Mouse (Mus musculus) lung, adult 2 months (tissue): ENCODE results near the gene Snrpg. TPM values are rescaled to one million over a fixed set of nuclear protein-coding genes. Genes with fewer than 3 reads are reported as not detected.
"Not testable (repeated sequence)": the region's sequence is repeated elsewhere in the genome, so short reads cannot be mapped to it uniquely, and the experiment has no call there.

ENCODE experiments used
- DNase-seq: peaks from one replicate; pipeline ENCODE4 v3.0.0; 2022
- H3K4me1 ChIP-seq: fragments of 200-500 bp; 2 replicates; pipeline ENCODE4 v1.6.1; 2011; ENCODE audit warnings: low read length; ENCODE audit not compliant: control insufficient read depth, insufficient read depth
- H3K4me3 ChIP-seq: fragments of 200-500 bp; replicated peaks from 2 replicates; pipeline ENCODE3; 2011; ENCODE audit warnings: low read depth, mild to moderate bottlenecking, control low read depth, low read length; ENCODE audit errors: extremely low read depth
- CTCF ChIP-seq: fragments of 200-500 bp; IDR thresholded peaks from 2 replicates; pipeline ENCODE4 v1.5.1; 2011; ENCODE audit warnings: mild to moderate bottlenecking, low read length, control low read depth; ENCODE audit not compliant: insufficient read depth
- POLR2A ChIP-seq: fragments of 200-500 bp; IDR thresholded peaks from 2 replicates; pipeline ENCODE4 v1.6.1; 2011; ENCODE audit warnings: low read depth, mild to moderate bottlenecking, control low read depth, low read length, borderline replicate concordance; ENCODE audit errors: extremely low read depth
- WGBS: fragments of 180-500 bp; shearing (Covaris S2); methylation state at CpG from one replicate; pipeline ENCODE4 v1.1.7; 2018; 5-methylcytosine and 5-hydroxymethylcytosine counted together
- polyA plus RNA-seq: library from polyadenylated mRNA; depleted of rRNA; stranded (reverse); fragments of >200 nt; gene quantifications from 2 replicates; pipeline ENCODE4 v1.2.3, GENCODE M21; 2012; rRNA removed

The Snrpg gene
- 30.3 and 36.8 TPM in 2 replicates for polyA plus RNA-seq

GRCm38 (mm10) chr6:86370764-86371339, at the start of gene Snrpg:
Gene Snrpg (plus strand): TSS chr6:86371304.
- no peak for DNase-seq
- Histone ChIP-seq H3K4me1 (0 out of 2 replicates have a peak, but pooled peaks cover 6% of the 10 kb centered on the region), H3K4me3 (peak within 1 kb of the TSS; percentile 72)
- no peak for TF ChIP-seq POLR2A
- no peak for TF ChIP-seq CTCF
- 15% methylated on average over 15 of the region's 15 CpGs for WGBS

DNA sequence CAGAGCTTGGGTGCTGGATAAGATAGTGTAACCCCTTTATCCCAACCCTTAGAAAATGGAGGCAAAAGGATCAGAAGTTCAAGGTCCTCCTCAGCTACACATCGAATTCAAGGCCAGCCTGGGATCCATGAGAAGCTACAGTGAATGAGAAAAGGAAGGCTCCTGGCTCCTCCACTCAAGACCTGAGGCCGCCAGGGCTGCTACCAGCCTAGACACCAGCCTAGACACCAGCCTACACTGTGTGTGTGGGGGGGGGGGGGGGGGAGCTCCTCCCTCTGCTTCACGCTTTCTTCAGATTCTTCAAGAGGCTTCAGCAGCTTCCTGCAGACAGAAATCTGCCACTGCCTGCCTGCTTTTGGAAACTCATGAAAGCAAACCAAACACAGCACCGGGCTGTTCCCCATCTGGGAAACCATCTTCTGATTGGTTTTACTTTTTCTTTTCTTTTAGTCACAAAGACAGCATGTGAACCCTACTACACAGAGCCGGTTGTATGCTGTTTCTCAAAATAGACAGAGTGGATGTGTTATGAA, 49.0 kb upstream of the Snrpg start:
- Histone ChIP-seq H3K4me1 (no peaks in the 10 kb centered on the region), H3K4me3 (no peak overlapping the region)
- TF ChIP-seq CTCF (no peak), POLR2A (no peak)
- DNase-seq: no peak
- WGBS: 80% methylated on average over 5 of the region's 5 CpGs

GRCm38 (mm10) chr6:86322991-86323390, 48.1 kb upstream of the Snrpg start:
- H3K4me1 ChIP-seq: no peaks in the 10 kb centered on the region
- no peak overlapping the region for H3K4me3 ChIP-seq
- TF ChIP-seq CTCF: no peak
- no peak for TF ChIP-seq POLR2A
- no peak for DNase-seq
- WGBS: 90% methylated on average over 9 of the region's 9 CpGs

- no peak overlapping the region for H3K4me3 ChIP-seq
- no peaks in the 10 kb centered on the region for H3K4me1 ChIP-seq
- TF ChIP-seq CTCF (no peak), POLR2A (no peak)
- 82% methylated on average over 3 of the region's 3 CpGs for WGBS
- no peak for DNase-seq
Observed at GRCm38 (mm10) chr6:86324400-86324799, 46.7 kb upstream of the Snrpg start.

GRCm38 (mm10) chr6:86325646-86326045, 45.5 kb upstream of the Snrpg start:
- TF ChIP-seq CTCF: no peak
- no peak for DNase-seq
- WGBS: 65% methylated on average over 5 of the region's 5 CpGs
- H3K4me1 ChIP-seq: no peaks in the 10 kb centered on the region
- no peak overlapping the region for H3K4me3 ChIP-seq

DNA sequence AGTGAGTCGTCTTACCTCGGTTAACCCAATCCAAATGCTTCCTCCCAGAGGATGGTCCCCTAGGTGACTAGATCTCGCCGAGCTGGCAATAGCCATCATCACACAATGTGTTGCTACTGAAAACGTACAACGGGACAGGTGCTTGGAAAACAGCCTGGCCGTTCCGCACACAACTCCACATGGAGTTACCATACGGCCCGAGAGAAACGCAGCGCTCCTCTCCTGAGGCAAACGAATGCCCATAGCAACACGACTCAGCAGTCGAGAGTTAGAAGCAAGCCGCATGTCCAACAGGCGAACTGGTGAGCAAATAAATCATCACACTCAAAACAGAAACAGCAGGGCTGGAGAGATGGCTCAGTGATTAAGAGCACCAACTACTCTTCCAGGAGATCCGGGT, 44.2 kb upstream of the Snrpg start:
- TF ChIP-seq CTCF (no peak), POLR2A (no peak)
- no peak overlapping the region for H3K4me3 ChIP-seq
- DNase-seq: no peak
- H3K4me1 ChIP-seq: no peaks in the 10 kb centered on the region
- 89% methylated on average over 18 of the region's 18 CpGs for WGBS

- no peak overlapping the region for H3K4me3 ChIP-seq
- 71% methylated on average over 3 of the region's 3 CpGs for WGBS
- TF ChIP-seq CTCF: no peak
- no peak for TF ChIP-seq POLR2A
- no peaks in the 10 kb centered on the region for H3K4me1 ChIP-seq
- no peak for DNase-seq
Observed at GRCm38 (mm10) chr6:86328369-86328768, 42.7 kb upstream of the Snrpg start.

GRCm38 (mm10) chr6:86329943-86330342, 41.2 kb upstream of the Snrpg start:
- no peak for TF ChIP-seq POLR2A
- TF ChIP-seq CTCF: no peak
- Histone ChIP-seq H3K4me3 (no peak overlapping the region), H3K4me1 (no peaks in the 10 kb centered on the region)
- no peak for DNase-seq
- WGBS: 92% methylated on average over 6 of the region's 6 CpGs

DNA sequence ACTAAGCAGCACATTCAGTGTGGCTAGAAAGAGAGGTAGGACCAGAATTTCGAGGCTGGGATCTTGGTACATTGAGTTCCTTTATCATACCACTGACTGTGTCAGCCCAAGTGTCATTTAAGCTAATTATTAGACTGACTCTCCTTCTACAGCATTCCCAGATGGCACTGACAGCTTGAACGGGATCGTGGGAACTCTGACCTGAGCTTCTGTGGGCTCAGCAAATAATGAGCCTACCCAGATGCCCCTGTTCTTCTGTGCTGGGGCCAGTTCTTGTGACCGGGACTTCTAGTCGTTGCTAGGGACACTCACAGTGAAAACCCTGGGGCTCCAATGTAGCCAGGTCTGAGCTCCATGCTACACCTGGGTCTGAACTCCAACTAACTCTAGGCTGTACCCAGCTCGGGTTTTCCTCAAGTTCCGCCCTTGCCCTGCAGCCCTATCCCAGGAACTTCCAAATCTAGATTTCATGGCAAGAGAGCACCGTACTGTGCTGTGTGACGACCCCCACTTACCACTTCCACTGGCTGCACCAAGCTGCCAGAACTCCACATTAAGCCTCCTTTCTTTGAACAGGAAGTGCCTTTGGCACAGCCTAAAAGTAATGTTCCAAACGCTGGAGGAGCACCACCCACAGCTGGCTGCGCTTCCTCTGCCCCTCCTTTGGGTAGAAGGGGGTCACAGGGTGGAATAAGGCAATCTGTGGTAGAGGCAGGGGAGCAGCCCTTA, 35.8 kb upstream of the Snrpg start:
- no peak for DNase-seq
- Histone ChIP-seq H3K4me1 (no peaks in the 10 kb centered on the region), H3K4me3 (no peak overlapping the region)
- 54% methylated on average over 11 of the region's 11 CpGs for WGBS
- no peak for TF ChIP-seq POLR2A
- no peak for TF ChIP-seq CTCF

- TF ChIP-seq POLR2A (no peak), CTCF (no peak)
- no peak for DNase-seq
- 83% methylated on average over 5 of the region's 5 CpGs for WGBS
- no peak overlapping the region for H3K4me3 ChIP-seq
- no peaks in the 10 kb centered on the region for H3K4me1 ChIP-seq
Observed at GRCm38 (mm10) chr6:86335860-86336259, 35.2 kb upstream of the Snrpg start.

DNA sequence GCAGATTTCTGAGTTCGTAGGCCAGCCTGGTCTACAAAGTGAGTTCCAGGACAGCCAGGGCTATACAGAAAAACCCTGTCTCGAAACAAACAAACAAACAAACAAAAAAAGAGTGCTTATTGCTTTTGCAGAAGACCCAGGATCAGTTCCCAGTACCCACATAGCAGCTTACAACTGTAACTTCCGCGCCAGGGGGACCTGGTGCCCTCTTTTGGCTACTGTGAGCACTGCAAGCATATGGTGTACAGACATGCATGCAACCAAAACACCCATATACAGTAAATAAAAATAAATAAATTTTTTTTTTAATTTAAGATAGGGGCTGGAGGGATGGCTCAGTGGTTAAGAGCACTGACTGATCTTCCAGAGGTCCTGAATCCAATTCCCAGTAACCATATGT, 34.8 kb upstream of the Snrpg start:
- not testable (repeated sequence) for DNase-seq, H3K4me3 ChIP-seq, H3K4me1 ChIP-seq
- WGBS: 89% methylated on average over 4 of the region's 4 CpGs
